Mouse (Mus musculus): ENCODE measurements around the gene Tgfb1. TPM values are rescaled to one million over a fixed set of nuclear protein-coding genes. Genes with fewer than 3 reads are reported as not detected.

Gene Tgfb1
- total RNA-seq (2021): 1 to 10 TPM; 7.9 to 9.2 TPM
- long read RNA-seq, experiment 1, partial matches to known transcripts: 4 of 8 reads
- long read RNA-seq, experiment 1, other reads (novel, unspliced or antisense): 0 of 8 reads
- long read RNA-seq, experiment 2, partial matches to known transcripts: 3 of 6 reads
- long read RNA-seq, experiment 2, other reads (novel, unspliced or antisense): 0 of 6 reads

GRCm38 (mm10) chr7:25686680-25687531 is at the start of gene Tgfb1:
Gene Tgfb1 (plus strand): TSS chr7:25687002.
- peak in 1 of 2 experiments; percentile 46 for DNase-seq (ENCODE audit: low spot score in 2 of 2)

GRCm38 (mm10) chr7:25637099-25637498 is 49.7 kb upstream of the Tgfb1 start:
- DNase-seq (ENCODE audit: low spot score in 2 of 2): no peak

GRCm38 (mm10) chr7:25639754-25640153 is 47.0 kb upstream of the Tgfb1 start:
- peak; percentile 55 to 59 for DNase-seq (ENCODE audit: low spot score in 2 of 2)

DNA sequence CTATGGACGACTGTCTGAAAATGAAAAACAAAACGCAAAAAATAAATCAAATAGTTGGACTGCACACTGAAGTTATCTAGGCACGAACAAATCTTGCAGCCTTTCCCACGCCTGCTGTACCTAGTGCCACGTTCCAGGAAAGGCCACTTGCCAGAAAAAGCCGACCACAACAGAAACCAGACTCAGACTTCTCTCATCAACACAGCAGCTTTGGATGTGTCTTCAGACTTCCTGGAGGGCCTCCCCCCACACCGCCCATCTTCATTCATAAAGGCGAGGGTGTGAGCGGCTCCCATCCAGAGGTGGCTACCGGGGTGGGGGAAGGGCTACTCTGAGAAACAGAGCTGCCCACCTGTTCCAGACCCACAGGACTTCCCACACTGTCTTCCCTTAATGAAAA is 42.7 kb upstream of the Tgfb1 start:
- no peak for DNase-seq (ENCODE audit: low spot score in 2 of 2)

- no peak for DNase-seq (ENCODE audit: low spot score in 2 of 2)
These were observed 42.2 kb upstream of the Tgfb1 start for GRCm38 (mm10) chr7:25644631-25645030.

DNA sequence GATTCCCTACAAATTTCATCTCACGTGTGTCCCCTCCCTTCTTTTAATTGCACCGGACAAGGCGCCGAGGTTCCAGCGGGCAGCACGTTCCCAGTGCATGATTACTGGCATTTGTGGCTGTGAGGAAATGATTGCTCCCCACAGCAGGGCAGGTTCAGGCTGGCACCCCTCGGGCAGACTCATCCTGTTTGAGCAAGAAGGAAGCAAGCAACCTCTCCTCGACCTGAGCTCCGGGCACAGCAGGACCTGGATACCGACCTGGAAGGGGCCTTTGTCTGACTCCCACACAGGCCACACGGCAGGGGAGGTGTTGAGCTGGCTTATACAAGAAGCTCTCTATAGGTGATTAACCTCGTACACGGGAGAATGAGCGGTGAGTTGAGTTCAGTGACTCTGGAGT is 41.7 kb upstream of the Tgfb1 start:
- DNase-seq (ENCODE audit: low spot score in 2 of 2): no peak

GRCm38 (mm10) chr7:25647574-25648123 is 39.2 kb upstream of the Tgfb1 start:
- no peak for DNase-seq (ENCODE audit: low spot score in 2 of 2)

GRCm38 (mm10) chr7:25649839-25650238 is 37.0 kb upstream of the Tgfb1 start:
- DNase-seq (ENCODE audit: low spot score in 2 of 2): no peak

DNA sequence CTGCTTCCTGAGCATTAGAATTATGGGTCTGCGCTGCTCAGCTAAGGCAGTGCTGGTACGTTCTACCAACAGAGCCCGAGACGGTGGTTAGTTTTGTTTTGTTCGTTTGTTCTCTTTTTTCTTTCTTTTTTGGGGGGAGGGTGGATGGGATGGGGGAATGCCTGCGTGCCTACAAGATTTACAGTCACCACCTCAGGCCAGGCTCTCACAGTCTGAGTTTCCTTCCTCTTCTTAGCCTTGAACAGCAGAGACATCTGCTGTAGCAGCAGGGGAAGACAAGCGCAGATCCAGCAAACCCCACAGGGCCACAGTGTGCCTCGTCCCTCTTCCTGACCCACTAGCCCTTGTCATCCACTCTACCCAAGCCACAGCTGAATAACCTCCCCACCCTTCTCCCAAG is 35.5 kb upstream of the Tgfb1 start:
- no peak for DNase-seq (ENCODE audit: low spot score in 2 of 2)

DNA sequence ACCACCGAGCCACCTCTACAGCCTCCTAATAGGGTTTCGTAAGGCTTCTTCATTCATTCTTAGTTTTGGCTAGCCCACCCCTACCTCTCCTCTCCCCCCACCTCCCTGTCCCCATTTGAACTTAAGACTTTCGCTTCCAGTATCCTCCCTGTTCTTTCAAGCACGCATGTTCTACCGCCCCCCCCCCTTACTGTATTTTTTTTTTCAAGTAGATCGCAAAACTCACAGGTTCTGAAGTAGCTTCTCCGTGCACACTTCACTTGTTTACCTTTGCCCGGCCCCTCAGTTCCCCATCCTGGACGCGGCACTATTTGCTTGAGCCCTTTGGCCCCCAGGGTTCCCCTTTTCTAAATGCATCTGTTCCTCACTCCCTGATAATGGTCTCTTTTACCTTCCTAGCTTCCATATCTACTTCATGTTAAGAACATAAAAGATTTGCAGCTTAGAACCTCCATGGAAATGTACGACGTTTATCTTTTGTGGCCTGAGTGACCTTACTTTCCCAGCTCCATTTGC is 34.5 kb upstream of the Tgfb1 start:
- no peak for DNase-seq (ENCODE audit: low spot score in 2 of 2)

- DNase-seq (ENCODE audit: low spot score in 2 of 2): no peak
These were observed 31.0 kb upstream of the Tgfb1 start for GRCm38 (mm10) chr7:25655601-25656428.

GRCm38 (mm10) chr7:25657785-25658184 is 29.0 kb upstream of the Tgfb1 start:
- no peak for DNase-seq (ENCODE audit: low spot score in 2 of 2)

DNA sequence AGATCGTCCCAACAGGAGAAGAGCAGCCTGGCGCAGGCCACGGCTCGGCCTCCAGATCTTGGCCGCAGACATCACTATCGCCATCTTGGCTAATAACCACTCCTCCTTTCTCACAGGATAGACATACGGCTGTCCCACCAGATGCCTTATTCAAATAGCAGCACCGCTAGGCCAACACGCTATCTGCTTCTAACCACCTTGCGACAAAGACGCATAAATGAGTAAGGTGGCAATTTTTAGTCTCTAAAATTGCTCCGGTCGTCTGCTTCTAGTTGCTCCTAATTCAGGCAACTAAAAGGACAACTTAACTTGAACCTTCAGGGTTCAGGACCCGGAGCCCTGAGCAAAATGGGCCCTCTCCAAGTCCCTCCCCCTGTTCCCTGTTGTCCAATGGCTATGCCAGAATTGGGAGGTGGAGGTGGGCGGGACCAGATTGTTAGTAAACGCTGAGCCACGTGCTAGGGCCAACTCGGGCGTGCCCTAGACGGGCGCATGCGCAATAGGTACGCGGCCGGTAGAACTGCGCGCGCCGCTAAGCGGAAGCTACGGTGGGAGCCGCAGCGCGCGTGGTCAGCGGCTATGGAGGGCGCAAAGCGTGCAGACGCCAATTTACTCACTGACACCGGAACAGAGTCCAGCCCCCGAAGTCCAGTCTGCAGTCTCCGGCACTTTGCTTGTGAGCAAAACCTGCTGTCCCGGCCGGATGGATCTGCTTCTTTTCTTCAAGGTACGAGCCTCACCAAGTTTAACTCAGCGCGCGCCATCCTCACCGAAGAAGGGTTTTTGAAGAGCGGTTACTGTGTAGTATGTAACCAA is 27.9 kb upstream of the Tgfb1 start, which contains the start of the genes Bckdha and Exosc5:
TSS of gene Bckdha (minus strand) at position 325 of the 816 bp plus-strand sequence.
TSS of gene Exosc5 (plus strand) at position 508 of the 816 bp plus-strand sequence.
- DNase-seq (ENCODE audit: low spot score in 2 of 2): peak; percentile 99

GRCm38 (mm10) chr7:25666381-25666780 is 20.4 kb upstream of the Tgfb1 start:
- no peak for DNase-seq (ENCODE audit: low spot score in 2 of 2)

- DNase-seq (ENCODE audit: low spot score in 2 of 2): no peak
These were observed 17.6 kb upstream of the Tgfb1 start for GRCm38 (mm10) chr7:25669158-25669557.

GRCm38 (mm10) chr7:25669631-25670030 is 17.2 kb upstream of the Tgfb1 start:
- no peak for DNase-seq (ENCODE audit: low spot score in 2 of 2)

GRCm38 (mm10) chr7:25670096-25670495 is 16.7 kb upstream of the Tgfb1 start:
- DNase-seq (ENCODE audit: low spot score in 2 of 2): no peak

GRCm38 (mm10) chr7:25671686-25672085 is 15.1 kb upstream of the Tgfb1 start:
- DNase-seq (ENCODE audit: low spot score in 2 of 2): no peak

DNA sequence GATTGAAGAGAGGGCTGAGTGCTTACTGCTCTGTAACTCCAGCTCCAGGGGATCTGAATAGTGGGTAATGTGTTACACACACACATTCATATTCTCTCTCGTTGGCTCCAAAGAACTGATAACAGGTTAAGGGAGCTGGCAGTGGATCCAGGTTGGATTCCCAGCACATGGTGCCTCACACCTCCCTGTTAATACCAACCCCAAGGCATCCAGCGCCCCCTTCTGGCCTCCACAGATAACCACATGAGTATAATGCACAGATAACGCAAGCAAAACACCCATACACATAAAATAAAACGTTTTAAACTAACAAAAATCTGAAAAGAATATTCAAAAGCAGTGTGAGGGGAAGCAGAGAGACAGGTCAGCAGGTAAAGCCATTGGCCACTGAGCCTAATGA is 14.4 kb upstream of the Tgfb1 start:
- DNase-seq (ENCODE audit: low spot score in 2 of 2): no peak

- no peak for DNase-seq (ENCODE audit: low spot score in 2 of 2)
These were observed 12.5 kb upstream of the Tgfb1 start for GRCm38 (mm10) chr7:25674297-25674696.
